Mouse (Mus musculus): ENCODE data around the gene Xkr8. TPM values are rescaled to one million over a fixed set of nuclear protein-coding genes. Genes with fewer than 3 reads are reported as not detected.

Gene Xkr8
- polyA plus RNA-seq, 1 experiment from 2014 or later: 7.6 TPM

DNA sequence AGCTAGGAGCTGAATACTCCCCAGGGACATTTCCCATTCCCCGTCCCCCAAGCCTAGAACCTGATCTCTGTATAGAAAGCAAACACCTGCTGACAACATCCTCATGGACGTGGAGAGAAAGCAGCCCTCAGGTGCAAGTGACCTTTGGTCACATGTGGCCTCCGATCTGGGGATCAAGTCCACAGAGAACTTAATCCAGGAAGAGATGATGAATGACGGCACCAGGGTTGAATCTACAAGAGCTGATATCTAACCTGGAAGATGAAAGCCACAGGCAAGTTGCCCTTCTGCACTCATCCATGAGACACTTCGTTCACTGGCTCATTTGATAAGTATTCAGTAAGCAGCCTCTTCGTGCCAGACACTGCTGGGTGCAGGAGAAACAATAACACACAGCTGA lies 30.3 kb upstream of the Xkr8 start:
- no peak overlapping the region for H3K27ac ChIP-seq (replicated peaks; ENCODE audit: low read depth, low read length)
- H3K4me1 ChIP-seq (ENCODE audit: control insufficient read depth, insufficient read depth, low read length): no peaks in the 10 kb centered on the region
- H3K27me3 ChIP-seq (ENCODE audit: control insufficient read depth, insufficient read depth, low read length): 0 out of 2 replicates have a peak, but pooled peaks cover under 1% of the 10 kb centered on the region
- no peaks in the 10 kb centered on the region for H3K36me3 ChIP-seq (ENCODE audit: control insufficient read depth, insufficient read depth, low read length)
- no peak overlapping the region for H3K9ac ChIP-seq (ENCODE audit: low read length)
- no peak for ATAC-seq (ENCODE audit: insufficient number of reproducible peaks, low FRiP score, low TSS enrichment, low read depth)
- 85% methylated on average over 6 of the region's 6 CpGs for WGBS
- H3K9me3 ChIP-seq (ENCODE audit: control insufficient read depth, low read length): no peaks in the 10 kb centered on the region
- no peak overlapping the region for H3K4me3 ChIP-seq (ENCODE audit: low read depth, low read length)
- H3K4me2 ChIP-seq (ENCODE audit: low read depth, severe bottlenecking): no peak overlapping the region
- DNase-seq (ENCODE audit: low spot score): no peak

DNA sequence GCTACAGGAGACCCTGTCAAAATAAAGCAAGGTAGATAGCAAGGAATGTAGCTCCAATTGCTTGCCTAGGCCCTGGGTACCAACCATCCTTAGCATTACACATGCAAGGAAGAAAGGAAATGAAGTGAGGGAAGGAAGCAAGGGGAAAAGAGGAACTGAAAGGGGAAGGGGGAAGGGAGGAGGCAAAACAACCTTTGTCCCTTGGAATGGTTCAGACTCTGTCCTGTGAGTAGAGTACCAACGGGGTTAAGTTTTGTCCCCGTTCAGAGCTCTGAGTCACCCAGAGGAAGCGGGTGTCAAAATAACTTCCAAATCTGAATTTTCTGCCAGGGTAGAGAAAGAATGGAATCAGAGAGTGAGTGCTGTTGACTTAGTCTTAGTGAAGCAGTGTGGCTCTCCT lies 27.9 kb upstream of the Xkr8 start:
- H3K9ac ChIP-seq (ENCODE audit: low read length): no peak overlapping the region
- H3K4me3 ChIP-seq (ENCODE audit: low read depth, low read length): no peak overlapping the region
- H3K36me3 ChIP-seq (ENCODE audit: control insufficient read depth, insufficient read depth, low read length): no peaks in the 10 kb centered on the region
- ATAC-seq (ENCODE audit: insufficient number of reproducible peaks, low FRiP score, low TSS enrichment, low read depth) (no peak), DNase-seq (ENCODE audit: low spot score) (no peak)
- H3K9me3 ChIP-seq (ENCODE audit: control insufficient read depth, low read length): no peaks in the 10 kb centered on the region
- 78% methylated on average over 3 of the region's 3 CpGs for WGBS
- H3K4me2 ChIP-seq (ENCODE audit: low read depth, severe bottlenecking): no peak overlapping the region
- H3K27ac ChIP-seq (replicated peaks; ENCODE audit: low read depth, low read length): no peak overlapping the region
- no peaks in the 10 kb centered on the region for H3K4me1 ChIP-seq (ENCODE audit: control insufficient read depth, insufficient read depth, low read length)
- H3K27me3 ChIP-seq (ENCODE audit: control insufficient read depth, insufficient read depth, low read length): 0 out of 2 replicates have a peak, but pooled peaks cover 2% of the 10 kb centered on the region

DNA sequence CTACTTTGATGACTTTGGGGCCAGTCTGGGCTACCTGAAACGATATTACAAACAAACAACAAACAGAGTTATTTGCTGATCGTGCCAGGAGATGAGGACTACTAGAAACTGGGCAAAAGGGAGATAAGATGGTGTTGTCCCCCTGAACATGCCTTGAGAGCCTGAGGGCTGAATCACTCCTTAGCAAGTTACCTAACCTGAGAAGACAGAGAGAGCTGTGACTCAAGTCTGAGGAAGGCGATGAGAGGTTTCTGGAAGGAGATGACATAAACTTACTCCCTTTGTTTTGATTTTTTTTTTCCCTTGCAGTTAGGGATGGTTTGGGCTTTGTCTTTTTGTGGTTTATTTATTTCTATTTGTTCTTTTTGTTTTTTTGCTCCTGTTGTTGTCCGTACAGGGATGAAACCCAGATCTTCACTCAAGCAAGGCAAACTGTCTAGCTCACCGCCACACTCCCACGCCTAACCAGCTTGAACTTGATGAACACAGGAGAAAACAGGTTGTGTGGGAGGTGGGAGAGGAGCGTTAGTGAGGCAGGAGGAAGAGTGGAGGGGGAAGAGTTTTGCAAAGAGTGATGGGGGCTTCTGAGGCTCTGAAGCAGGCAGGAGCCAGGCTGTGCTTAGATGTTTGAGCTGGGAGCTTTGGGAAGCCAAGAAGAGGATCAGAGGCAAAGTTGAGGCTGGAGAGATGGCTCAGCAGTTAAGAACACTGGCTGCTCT lies 25.4 kb upstream of the Xkr8 start:
- H3K4me3 ChIP-seq (ENCODE audit: low read depth, low read length): no peak overlapping the region
- H3K4me1 ChIP-seq (ENCODE audit: control insufficient read depth, insufficient read depth, low read length): no peaks in the 10 kb centered on the region
- H3K9ac ChIP-seq (ENCODE audit: low read length): no peak overlapping the region
- H3K4me2 ChIP-seq (ENCODE audit: low read depth, severe bottlenecking): peak overlapping the region; percentile 70; the same call in 1 of the 2 replicates
- no peaks in the 10 kb centered on the region for H3K9me3 ChIP-seq (ENCODE audit: control insufficient read depth, low read length)
- 84% methylated on average over 7 of the region's 7 CpGs for WGBS
- H3K36me3 ChIP-seq (ENCODE audit: control insufficient read depth, insufficient read depth, low read length): no peaks in the 10 kb centered on the region
- no peak overlapping the region for H3K27ac ChIP-seq (replicated peaks; ENCODE audit: low read depth, low read length)
- ATAC-seq (ENCODE audit: insufficient number of reproducible peaks, low FRiP score, low TSS enrichment, low read depth) (no peak), DNase-seq (ENCODE audit: low spot score) (no peak)
- 0 out of 2 replicates have a peak, but pooled peaks cover 2% of the 10 kb centered on the region for H3K27me3 ChIP-seq (ENCODE audit: control insufficient read depth, insufficient read depth, low read length)

DNA sequence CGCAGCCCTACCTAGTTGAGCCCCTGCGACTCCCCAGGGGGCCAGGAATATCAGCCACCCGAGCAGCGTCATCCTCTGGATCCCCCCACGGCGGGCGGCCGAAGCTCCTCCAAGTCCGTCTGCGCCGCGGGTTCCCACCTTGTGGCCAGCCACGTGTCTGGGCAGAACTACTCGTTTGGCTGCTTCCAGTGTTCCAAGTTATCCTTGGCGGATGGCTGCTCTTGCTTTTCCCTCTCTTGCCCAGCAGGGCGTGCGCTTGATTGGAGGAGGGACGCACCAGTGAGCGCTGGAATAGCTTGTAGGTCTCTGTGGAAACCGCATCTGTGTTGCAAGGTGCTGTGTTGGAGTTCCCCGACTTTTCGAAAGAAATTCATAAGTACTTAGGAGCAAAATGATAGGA lies 24.6 kb upstream of the Xkr8 start, which contains the start of gene Smpdl3b:
Gene Smpdl3b (minus strand): TSS at position 279 of the 400 bp plus-strand sequence.
- WGBS: 1% methylated on average over 22 of the region's 22 CpGs
- no peaks in the 10 kb centered on the region for H3K4me1 ChIP-seq (ENCODE audit: control insufficient read depth, insufficient read depth, low read length)
- no peaks in the 10 kb centered on the region for H3K36me3 ChIP-seq (ENCODE audit: control insufficient read depth, insufficient read depth, low read length)
- H3K4me2 ChIP-seq (ENCODE audit: low read depth, severe bottlenecking): peak within 1 kb of the TSS; percentile 70
- ATAC-seq (ENCODE audit: insufficient number of reproducible peaks, low FRiP score, low TSS enrichment, low read depth): peak; percentile 79
- no peak within 1 kb of the TSS for H3K27ac ChIP-seq (replicated peaks; ENCODE audit: low read depth, low read length)
- peak within 1 kb of the TSS; percentile 26 for H3K4me3 ChIP-seq (ENCODE audit: low read depth, low read length)
- DNase-seq (ENCODE audit: low spot score): peak; percentile 88
- H3K9ac ChIP-seq (ENCODE audit: low read length): peak within 1 kb of the TSS; percentile 35
- no peaks in the 10 kb centered on the region for H3K9me3 ChIP-seq (ENCODE audit: control insufficient read depth, low read length)
- H3K27me3 ChIP-seq (ENCODE audit: control insufficient read depth, insufficient read depth, low read length): 0 out of 2 replicates have a peak, but pooled peaks cover 2% of the 10 kb centered on the region

DNA sequence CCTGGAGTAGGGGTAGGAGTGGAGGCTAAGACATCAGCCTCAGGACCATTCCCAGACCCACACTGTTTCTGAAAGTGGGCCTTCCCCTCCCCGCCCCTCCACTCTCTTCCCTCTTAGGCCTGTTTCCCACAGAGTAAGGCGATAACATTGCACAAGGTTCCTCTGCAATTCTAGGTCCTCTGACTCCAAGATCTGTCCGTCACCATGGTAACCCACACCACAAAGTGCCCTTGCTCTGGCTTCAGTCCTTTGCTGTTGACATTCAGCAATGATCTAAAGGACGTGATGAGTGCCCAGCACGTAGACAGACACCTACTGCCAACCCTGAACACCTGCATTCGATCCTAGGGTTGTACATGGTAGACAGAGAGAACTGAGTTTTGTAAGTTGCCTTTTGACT lies 20.6 kb upstream of the Xkr8 start:
- Histone ChIP-seq H3K9ac (ENCODE audit: low read length) (no peak overlapping the region), H3K9me3 (ENCODE audit: control insufficient read depth, low read length) (no peaks in the 10 kb centered on the region), H3K4me3 (ENCODE audit: low read depth, low read length) (no peak overlapping the region), H3K27me3 (ENCODE audit: control insufficient read depth, insufficient read depth, low read length) (0 out of 2 replicates have a peak, but pooled peaks cover 2% of the 10 kb centered on the region), H3K36me3 (ENCODE audit: control insufficient read depth, insufficient read depth, low read length) (no peaks in the 10 kb centered on the region), H3K4me2 (ENCODE audit: low read depth, severe bottlenecking) (no peak overlapping the region), H3K4me1 (ENCODE audit: control insufficient read depth, insufficient read depth, low read length) (no peaks in the 10 kb centered on the region), H3K27ac (replicated peaks; ENCODE audit: low read depth, low read length) (no peak overlapping the region)
- no peak for DNase-seq (ENCODE audit: low spot score)
- 81% methylated on average over 6 of the region's 6 CpGs for WGBS
- ATAC-seq (ENCODE audit: insufficient number of reproducible peaks, low FRiP score, low TSS enrichment, low read depth): no peak

DNA sequence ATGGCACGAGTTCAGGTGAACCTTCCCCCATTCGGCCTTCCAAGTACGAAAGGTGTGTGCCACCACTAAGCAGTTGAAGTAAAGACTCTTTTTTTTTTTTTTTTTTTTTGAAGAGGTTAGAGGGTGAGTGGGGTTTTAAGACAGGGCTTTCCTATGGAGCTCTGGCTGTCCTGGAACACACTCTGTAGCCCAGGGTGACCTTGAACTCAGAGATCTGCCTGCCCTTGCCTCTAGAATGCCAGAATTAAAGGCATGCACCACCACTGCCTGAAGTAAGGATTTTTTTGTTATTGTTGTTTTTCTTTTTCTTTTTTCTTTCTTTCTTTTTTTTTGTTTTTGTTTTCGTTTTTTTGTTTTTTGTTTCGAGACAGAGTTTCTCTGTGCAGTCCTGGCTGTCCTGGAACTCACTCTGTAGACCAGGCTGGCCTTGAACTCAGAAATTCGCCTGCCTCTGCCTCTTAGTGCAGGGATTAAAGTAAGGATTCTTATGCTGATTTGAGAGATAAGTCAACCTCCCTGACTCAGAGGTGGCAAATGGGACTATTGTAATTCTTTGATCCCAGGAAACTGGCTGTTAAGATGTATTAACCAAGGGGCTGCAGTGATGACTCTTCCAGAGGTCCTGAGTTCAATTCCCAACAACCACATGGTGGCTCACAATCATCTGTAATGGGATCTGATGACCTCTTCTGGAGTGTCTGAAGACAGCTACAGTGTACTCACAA lies 17.1 kb upstream of the Xkr8 start:
- no peaks in the 10 kb centered on the region for H3K27me3 ChIP-seq (ENCODE audit: control insufficient read depth, insufficient read depth, low read length)
- H3K4me2 ChIP-seq (ENCODE audit: low read depth, severe bottlenecking): no peak overlapping the region
- 84% methylated on average over 6 of the region's 6 CpGs for WGBS
- no peak overlapping the region for H3K9ac ChIP-seq (ENCODE audit: low read length)
- H3K9me3 ChIP-seq (ENCODE audit: control insufficient read depth, low read length): no peaks in the 10 kb centered on the region
- no peak overlapping the region for H3K4me3 ChIP-seq (ENCODE audit: low read depth, low read length)
- H3K36me3 ChIP-seq (ENCODE audit: control insufficient read depth, insufficient read depth, low read length): no peaks in the 10 kb centered on the region
- DNase-seq (ENCODE audit: low spot score): no peak
- ATAC-seq (ENCODE audit: insufficient number of reproducible peaks, low FRiP score, low TSS enrichment, low read depth): no peak
- H3K4me1 ChIP-seq (ENCODE audit: control insufficient read depth, insufficient read depth, low read length): no peaks in the 10 kb centered on the region
- no peak overlapping the region for H3K27ac ChIP-seq (replicated peaks; ENCODE audit: low read depth, low read length)

DNA sequence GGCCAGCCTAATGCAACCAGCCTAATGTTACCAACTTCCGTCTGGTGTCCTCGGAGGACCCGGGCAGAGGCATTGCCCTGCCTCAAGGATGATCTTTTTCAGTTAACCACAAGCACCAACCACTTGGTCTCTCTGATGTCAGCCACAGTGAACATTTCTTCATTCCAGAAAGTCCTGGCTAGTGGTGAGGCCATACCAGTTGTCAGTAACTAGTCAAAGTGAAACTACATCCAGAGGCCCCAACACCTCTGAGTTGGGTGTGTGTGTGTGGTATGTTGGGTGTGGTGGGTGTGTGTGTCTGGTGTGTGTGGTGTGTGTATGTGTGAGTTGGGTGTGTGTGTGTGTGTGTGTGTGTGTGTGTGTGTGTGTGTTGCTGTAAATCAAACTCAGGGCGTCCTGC lies 16.4 kb upstream of the Xkr8 start:
- no peak overlapping the region for H3K4me2 ChIP-seq (ENCODE audit: low read depth, severe bottlenecking)
- no peak overlapping the region for H3K9ac ChIP-seq (ENCODE audit: low read length)
- no peaks in the 10 kb centered on the region for H3K4me1 ChIP-seq (ENCODE audit: control insufficient read depth, insufficient read depth, low read length)
- DNase-seq (ENCODE audit: low spot score) (no peak), ATAC-seq (ENCODE audit: insufficient number of reproducible peaks, low FRiP score, low TSS enrichment, low read depth) (no peak)
- H3K27ac ChIP-seq (replicated peaks; ENCODE audit: low read depth, low read length): no peak overlapping the region
- H3K27me3 ChIP-seq (ENCODE audit: control insufficient read depth, insufficient read depth, low read length): no peaks in the 10 kb centered on the region
- WGBS: 89% methylated on average over 4 of the region's 4 CpGs
- no peaks in the 10 kb centered on the region for H3K9me3 ChIP-seq (ENCODE audit: control insufficient read depth, low read length)
- H3K36me3 ChIP-seq (ENCODE audit: control insufficient read depth, insufficient read depth, low read length): no peaks in the 10 kb centered on the region
- no peak overlapping the region for H3K4me3 ChIP-seq (ENCODE audit: low read depth, low read length)

DNA sequence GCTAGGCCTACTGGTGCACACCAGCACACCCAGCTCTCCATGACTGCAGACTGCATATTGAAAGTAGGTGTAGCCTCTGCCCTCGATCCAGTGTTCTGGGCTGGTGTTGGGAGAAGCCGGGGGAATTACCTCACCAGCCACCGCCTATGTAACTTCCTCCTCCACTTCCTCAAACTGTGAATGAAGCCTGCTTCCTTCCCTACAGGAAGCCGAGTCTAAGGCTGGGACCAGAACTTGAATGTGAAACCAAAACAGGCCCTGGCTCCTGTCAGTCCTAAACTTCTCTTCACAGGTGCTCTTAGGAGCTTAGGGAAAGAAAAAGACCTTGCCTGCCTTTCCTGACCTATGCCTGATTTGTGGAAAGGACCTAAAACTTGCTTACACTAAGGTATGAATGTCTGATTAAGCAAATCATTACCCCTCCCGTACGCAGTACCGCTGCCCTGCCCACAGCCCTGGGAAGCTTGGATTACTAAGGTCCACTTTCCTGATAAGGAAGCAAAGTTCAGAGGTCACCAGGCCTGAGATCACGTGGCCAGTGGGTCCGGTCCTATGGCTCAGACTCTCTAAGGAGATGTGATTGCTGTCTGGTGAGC lies 15.4 kb upstream of the Xkr8 start:
- no peak for DNase-seq (ENCODE audit: low spot score)
- H3K27ac ChIP-seq (replicated peaks; ENCODE audit: low read depth, low read length): no peak overlapping the region
- no peak overlapping the region for H3K4me3 ChIP-seq (ENCODE audit: low read depth, low read length)

More for the DNA sequence above, 15.4 kb upstream of the Xkr8 start:
- no peak overlapping the region for H3K9ac ChIP-seq (ENCODE audit: low read length)
- H3K4me1 ChIP-seq (ENCODE audit: control insufficient read depth, insufficient read depth, low read length): no peaks in the 10 kb centered on the region
- WGBS: 66% methylated on average over 9 of the region's 9 CpGs
- no peak overlapping the region for H3K4me2 ChIP-seq (ENCODE audit: low read depth, severe bottlenecking)
- no peaks in the 10 kb centered on the region for H3K9me3 ChIP-seq (ENCODE audit: control insufficient read depth, low read length)
- no peaks in the 10 kb centered on the region for H3K36me3 ChIP-seq (ENCODE audit: control insufficient read depth, insufficient read depth, low read length)
- no peak for ATAC-seq (ENCODE audit: insufficient number of reproducible peaks, low FRiP score, low TSS enrichment, low read depth)
- no peaks in the 10 kb centered on the region for H3K27me3 ChIP-seq (ENCODE audit: control insufficient read depth, insufficient read depth, low read length)
